Mouse (Mus musculus) MEL (cell line): Measurements from ENCODE around the gene Prkar1a. TPM values are rescaled to one million over a fixed set of nuclear protein-coding genes. Genes with fewer than 3 reads are reported as not detected.

Experiments used
- DNase-seq: peaks from one replicate; pipeline ENCODE4 v3.0.0; 2011; ENCODE audit warnings: low read depth, low spot score
- H3K27ac ChIP-seq: 2 replicates; pipeline ENCODE4 v1.5.1; 2012; ENCODE audit warnings: low read depth, mild to moderate bottlenecking, control low read depth, low read length, moderate library complexity; ENCODE audit not compliant: control insufficient read depth
- H3K27me3 ChIP-seq, 2 experiments: fragments of 150-350 bp in 1 of 2; sonication (generic) in 1 of 2; 2 replicates each; pipeline ENCODE4 v1.6.1; 2012; ENCODE audit warnings: low read length in 2 of 2, mild to moderate bottlenecking in 2 of 2, improper control_type of control experiment in 1 of 2, moderate library complexity in 1 of 2; ENCODE audit not compliant: insufficient read depth in 2 of 2, control insufficient read depth in 1 of 2
- H3K36me3 ChIP-seq, 2 experiments: 2 replicates each; pipeline ENCODE4 v1.6.1; 2012 to 2014; ENCODE audit warnings: low read length in 2 of 2, improper control_type of control experiment in 1 of 2, inconsistent platforms in 1 of 2, mild to moderate bottlenecking in 1 of 2; ENCODE audit not compliant: insufficient read depth in 2 of 2, control insufficient read depth in 1 of 2
- H3K4me1 ChIP-seq, 2 experiments: fragments of 150-350 bp in 1 of 2; sonication (generic) in 1 of 2; 2 replicates each; pipeline ENCODE4 v1.6.1; 2012; ENCODE audit warnings: low read length in 2 of 2, improper control_type of control experiment in 1 of 2, mild to moderate bottlenecking in 1 of 2; ENCODE audit not compliant: insufficient read depth in 2 of 2, control insufficient read depth in 1 of 2
- H3K4me3 ChIP-seq, 2 experiments: fragments of 150-350 bp in 1 of 2; sonication (generic) in 1 of 2; 2 replicates each; pipeline ENCODE4 v1.5.1; 2012; ENCODE audit warnings: low read depth in 2 of 2, low read length in 2 of 2, mild to moderate bottlenecking in 2 of 2, moderate library complexity in 2 of 2, control low read depth in 1 of 2, improper control_type of control experiment in 1 of 2; ENCODE audit not compliant: control insufficient read depth in 1 of 2, insufficient read depth in 1 of 2
- H3K79me2 ChIP-seq: 2 replicates; pipeline ENCODE4 v1.6.1; 2012; ENCODE audit warnings: mild to moderate bottlenecking, low read length, moderate library complexity; ENCODE audit not compliant: control insufficient read depth, poor library complexity, insufficient read depth
- H3K9ac ChIP-seq: 2 replicates; pipeline ENCODE4 v1.6.1; 2012; ENCODE audit warnings: low read depth, mild to moderate bottlenecking, control low read depth, low read length, moderate library complexity; ENCODE audit not compliant: control insufficient read depth, poor library complexity, severe bottlenecking
- H3K9me3 ChIP-seq: fragments of 150-350 bp; sonication (generic); replicated peaks from 2 replicates; pipeline ENCODE4 v1.6.1; 2012; ENCODE audit warnings: mild to moderate bottlenecking, low read length, improper control_type of control experiment, moderate library complexity; ENCODE audit not compliant: insufficient read depth
- BHLHE40 ChIP-seq: IDR thresholded peaks from 2 replicates; pipeline ENCODE4 v1.6.1; 2012; ENCODE audit warnings: low read depth, mild to moderate bottlenecking, inconsistent platforms, low read length, improper control_type of control experiment, borderline replicate concordance
- CHD1 ChIP-seq: IDR thresholded peaks from 2 replicates; pipeline ENCODE4 v1.6.1; 2012; ENCODE audit warnings: low read depth, mild to moderate bottlenecking, inconsistent platforms, low read length, improper control_type of control experiment
- CHD2 ChIP-seq: IDR thresholded peaks from 2 replicates; pipeline ENCODE4 v1.6.1; 2011; ENCODE audit warnings: low read length, improper control_type of control experiment
- CTCF ChIP-seq, 3 experiments: IDR thresholded peaks in 2 of 3; conservative IDR thresholded peaks in 1 of 3; 2 replicates each; pipeline ENCODE4 v1.5.1; 2011 to 2012; ENCODE audit warnings: low read length in 3 of 3, low read depth in 2 of 3, mild to moderate bottlenecking in 2 of 3, improper control_type of control experiment in 1 of 3, inconsistent platforms in 1 of 3, mixed read lengths in 1 of 3, moderate library complexity in 1 of 3; ENCODE audit not compliant: control insufficient read depth in 1 of 3, insufficient read depth in 1 of 3, poor library complexity in 1 of 3, severe bottlenecking in 1 of 3
- ELF1 ChIP-seq: IDR thresholded peaks from 2 replicates; pipeline ENCODE4 v1.6.1; 2014; ENCODE audit warnings: low read depth, mild to moderate bottlenecking, inconsistent platforms, low read length, improper control_type of control experiment, moderate library complexity
- EP300 ChIP-seq, 2 experiments: IDR thresholded peaks; 2 replicates each; pipeline ENCODE4 v1.6.1; 2011; ENCODE audit warnings: improper control_type of control experiment in 2 of 2, low read length in 2 of 2, low read depth in 1 of 2, mild to moderate bottlenecking in 1 of 2
- ETS1 ChIP-seq: IDR thresholded peaks from 2 replicates; pipeline ENCODE4 v1.6.1; 2012; ENCODE audit warnings: low read depth, mild to moderate bottlenecking, inconsistent platforms, low read length, improper control_type of control experiment, moderate library complexity
- GATA1 ChIP-seq: IDR thresholded peaks from 2 replicates; pipeline ENCODE4 v1.6.1; 2011; ENCODE audit warnings: low read depth, low read length, improper control_type of control experiment
- HCFC1 ChIP-seq: IDR thresholded peaks from 2 replicates; pipeline ENCODE4 v1.6.1; 2012; ENCODE audit warnings: low read depth, mild to moderate bottlenecking, inconsistent platforms, low read length, improper control_type of control experiment, moderate library complexity
- KAT2A ChIP-seq: conservative IDR thresholded peaks from 2 replicates; pipeline ENCODE4 v1.6.1; 2012; ENCODE audit warnings: low read depth, low read length, improper control_type of control experiment, inconsistent platforms
- MAZ ChIP-seq: IDR thresholded peaks from 2 replicates; pipeline ENCODE4 v1.6.1; 2012; ENCODE audit warnings: low read depth, mild to moderate bottlenecking, inconsistent platforms, low read length, improper control_type of control experiment
- MEF2A ChIP-seq: IDR thresholded peaks from 2 replicates; pipeline ENCODE4 v1.6.1; 2014; ENCODE audit warnings: low read depth, mild to moderate bottlenecking, inconsistent platforms, low read length, improper control_type of control experiment; ENCODE audit not compliant: poor library complexity, insufficient replicate concordance, severe bottlenecking; ENCODE audit errors: extremely low read depth
- MXI1 ChIP-seq: IDR thresholded peaks from 2 replicates; pipeline ENCODE4 v1.6.1; 2011; ENCODE audit warnings: mild to moderate bottlenecking, low read depth, low read length, improper control_type of control experiment
- MYB ChIP-seq: IDR thresholded peaks from 2 replicates; pipeline ENCODE4 v1.6.1; 2011; ENCODE audit warnings: mild to moderate bottlenecking, low read depth, low read length, improper control_type of control experiment
- MYC ChIP-seq: IDR thresholded peaks from 2 replicates; pipeline ENCODE4 v1.6.1; 2011; ENCODE audit warnings: low read depth, mild to moderate bottlenecking, low read length, improper control_type of control experiment, moderate library complexity
- NELFE ChIP-seq: IDR thresholded peaks from 2 replicates; pipeline ENCODE4 v1.6.1; 2011; ENCODE audit warnings: low read depth, low read length, improper control_type of control experiment
- NRF1 ChIP-seq: IDR thresholded peaks from 2 replicates; pipeline ENCODE4 v1.6.1; 2014; ENCODE audit warnings: low read depth, mild to moderate bottlenecking, inconsistent platforms, low read length, improper control_type of control experiment, moderate library complexity; ENCODE audit not compliant: poor library complexity, insufficient read depth, severe bottlenecking
- POLR2A ChIP-seq, 2 experiments: IDR thresholded peaks; 2 replicates each; pipeline ENCODE4 v1.6.1; 2011 to 2012; ENCODE audit warnings: low read length in 2 of 2, mild to moderate bottlenecking in 2 of 2, control low read depth in 1 of 2, improper control_type of control experiment in 1 of 2, low read depth in 1 of 2, moderate library complexity in 1 of 2; ENCODE audit not compliant: control insufficient read depth in 1 of 2, insufficient read depth in 1 of 2, poor library complexity in 1 of 2
- POLR2AphosphoS2 ChIP-seq: IDR thresholded peaks from 2 replicates; pipeline ENCODE4 v1.6.1; 2011; ENCODE audit warnings: low read length, improper control_type of control experiment
- POLR2AphosphoS5 ChIP-seq: IDR thresholded peaks from 2 replicates; pipeline ENCODE4 v1.6.1; 2012; ENCODE audit warnings: low read depth, borderline replicate concordance, mild to moderate bottlenecking, inconsistent platforms, low read length, moderate library complexity, mixed read lengths
- RAD21 ChIP-seq: IDR thresholded peaks from 2 replicates; pipeline ENCODE4 v1.6.1; 2011; ENCODE audit warnings: mild to moderate bottlenecking, low read depth, low read length, improper control_type of control experiment
- SIN3A ChIP-seq: IDR thresholded peaks from 2 replicates; pipeline ENCODE4 v1.6.1; 2012; ENCODE audit warnings: low read length, improper control_type of control experiment, inconsistent platforms
- SMC3 ChIP-seq: IDR thresholded peaks from 2 replicates; pipeline ENCODE4 v1.6.1; 2011; ENCODE audit warnings: low read depth, low read length, improper control_type of control experiment
- TAL1 ChIP-seq: IDR thresholded peaks from 2 replicates; pipeline ENCODE4 v1.6.1; 2012; ENCODE audit warnings: mild to moderate bottlenecking, inconsistent platforms, low read length, moderate library complexity, mixed read lengths
- TBP ChIP-seq: IDR thresholded peaks from 2 replicates; pipeline ENCODE4 v1.8.0; 2011; ENCODE audit warnings: low read depth, low read length, improper control_type of control experiment
- TCF12 ChIP-seq: IDR thresholded peaks from 2 replicates; pipeline ENCODE4 v1.6.1; 2014; ENCODE audit warnings: low read depth, mild to moderate bottlenecking, inconsistent platforms, low read length, improper control_type of control experiment, moderate library complexity
- UBTF ChIP-seq: IDR thresholded peaks from 2 replicates; pipeline ENCODE4 v1.6.1; 2012; ENCODE audit warnings: low read depth, mild to moderate bottlenecking, inconsistent platforms, low read length, improper control_type of control experiment, moderate library complexity, borderline replicate concordance; ENCODE audit not compliant: insufficient read depth
- USF1 ChIP-seq: IDR thresholded peaks from 2 replicates; pipeline ENCODE4 v1.6.1; 2014; ENCODE audit warnings: low read depth, mild to moderate bottlenecking, inconsistent platforms, low read length, improper control_type of control experiment, moderate library complexity
- ZMIZ1 ChIP-seq: IDR thresholded peaks from 2 replicates; pipeline ENCODE4 v1.6.1; 2012; ENCODE audit warnings: low read depth, mild to moderate bottlenecking, inconsistent platforms, low read length, improper control_type of control experiment, moderate library complexity
- ZNF384 ChIP-seq: IDR thresholded peaks from 2 replicates; pipeline ENCODE4 v1.6.1; 2012; ENCODE audit warnings: low read depth, mild to moderate bottlenecking, inconsistent platforms, low read length, improper control_type of control experiment
- polyA plus RNA-seq, 2 experiments: library from polyadenylated mRNA; stranded (reverse) in 1 of 2; unstranded in 1 of 2; fragments of >175 nt in 1 of 2; fragments of >200 nt in 1 of 2; gene quantifications; 2 replicates each; pipeline versions ENCODE4 v1.2.1 to v1.2.4; 2012; ENCODE audit warnings: low replicate concordance in 2 of 2, low read depth in 1 of 2; ENCODE audit not compliant: insufficient read length in 2 of 2, insufficient read depth in 1 of 2, missing spikeins in 1 of 2
- total RNA-seq: library from RNA; depleted of rRNA; stranded (reverse); fragments of 300-350 nt; gene quantifications from 2 replicates; pipeline ENCODE4 v1.2.3, GENCODE M21; 2012

Prkar1a gene
- total and polyA plus RNA-seq, 3 experiments, result 69.6 to 152 TPM; not detected in 1

DNA sequence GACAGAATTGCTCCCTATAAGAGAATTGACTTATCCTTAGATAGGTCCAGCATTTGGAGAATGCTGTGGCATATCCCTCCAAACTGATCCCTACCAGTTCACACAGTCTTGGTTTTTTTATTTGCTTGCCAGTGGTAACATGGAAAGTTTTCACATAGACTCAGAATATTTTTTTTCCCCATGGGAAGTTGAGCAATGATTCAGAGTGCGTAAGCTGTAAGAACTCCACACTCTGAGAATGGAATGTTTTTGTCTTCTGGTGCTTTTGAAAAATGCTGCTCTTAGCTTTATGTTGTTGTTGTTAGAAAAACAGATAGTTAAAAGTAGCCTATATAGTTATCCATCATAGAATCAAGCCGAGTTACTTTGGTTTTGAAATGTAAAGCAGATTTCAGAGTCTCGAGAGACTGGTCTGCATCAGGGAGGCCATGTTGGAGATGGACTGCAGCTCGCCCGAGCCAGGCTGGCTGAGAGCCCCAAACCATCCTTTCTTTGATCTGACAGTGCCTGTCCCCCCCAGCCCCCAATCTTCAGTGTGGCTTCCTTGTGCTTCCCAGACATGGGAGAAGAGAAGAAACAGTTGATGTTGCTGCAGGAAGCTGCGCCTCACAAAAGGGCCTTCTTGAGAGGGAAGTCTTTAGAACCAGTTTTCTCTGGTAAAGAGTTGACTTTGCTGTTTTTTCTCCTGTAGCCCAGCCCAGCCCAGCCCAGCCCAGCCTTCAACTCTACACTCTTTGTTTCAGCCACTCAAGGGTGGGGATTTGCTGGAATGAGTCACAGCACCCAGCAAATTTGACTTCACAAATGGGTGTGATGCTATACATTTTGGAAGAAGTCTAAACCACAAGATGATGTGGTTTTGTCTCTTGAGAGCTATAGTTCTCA is 22.2 kb downstream of the Prkar1a start:
- no peak for TF ChIP-seq CHD1
- TF ChIP-seq BHLHE40, result no peak
- no peak for TF ChIP-seq ELF1
- TF ChIP-seq KAT2A, result no peak
- no peak for TF ChIP-seq MAZ
- no peak for TF ChIP-seq MXI1
- TF ChIP-seq MYB, result no peak
- TF ChIP-seq ZNF384, result no peak
- TF ChIP-seq TCF12, result no peak
- no peak for TF ChIP-seq CTCF (IDR thresholded peaks at IDR 0.05 in 2 of 3, conservative IDR thresholded peaks at IDR 0.05 in 1 of 3; ENCODE audit: control insufficient read depth in 1 of 3, insufficient read depth in 1 of 3, low read depth in 2 of 3, low read length in 3 of 3, poor library complexity in 1 of 3, severe bottlenecking in 1 of 3)
- TF ChIP-seq RAD21, result no peak
- TF ChIP-seq ETS1, result no peak
- TF ChIP-seq USF1, result no peak
- no peak for TF ChIP-seq NRF1
- TF ChIP-seq CHD2, result no peak
- TF ChIP-seq TBP, result no peak
- no peak for TF ChIP-seq HCFC1
- TF ChIP-seq EP300 (IDR thresholded peaks at IDR 0.05; ENCODE audit: low read depth in 1 of 2, low read length in 2 of 2), result no peak
- no peak for TF ChIP-seq SIN3A
- peaks cover 0 to 15% of the 10 kb centered on the region in 2 experiments; a peak in 2 of 4 replicates for H3K4me1 ChIP-seq
- no peaks in the 10 kb centered on the region for H3K27me3 ChIP-seq
- H3K4me3 ChIP-seq, result no peak overlapping the region
- peak; percentile 43 for DNase-seq
- H3K79me2 ChIP-seq, result no peaks in the 10 kb centered on the region
- peaks cover 10 to 18% of the 10 kb centered on the region in 2 experiments; a peak in 3 of 4 replicates for H3K36me3 ChIP-seq
- H3K9me3 ChIP-seq, result no peaks in the 10 kb centered on the region
- H3K9ac ChIP-seq, result no peak overlapping the region
- no peak overlapping the region for H3K27ac ChIP-seq

GRCm38 (mm10) chr11:109672021-109672324 is 22.8 kb downstream of the Prkar1a start:
- peaks cover 10 to 16% of the 10 kb centered on the region in 2 experiments; a peak in 3 of 4 replicates for H3K36me3 ChIP-seq

More at GRCm38 (mm10) chr11:109672021-109672324, 22.8 kb downstream of the Prkar1a start:
- no peaks in the 10 kb centered on the region for H3K9me3 ChIP-seq
- peaks cover 0 to 15% of the 10 kb centered on the region in 2 experiments; a peak in 2 of 4 replicates for H3K4me1 ChIP-seq
- H3K9ac ChIP-seq, result no peak overlapping the region
- no peaks in the 10 kb centered on the region for H3K27me3 ChIP-seq
- H3K79me2 ChIP-seq, result no peaks in the 10 kb centered on the region
- H3K27ac ChIP-seq, result no peak overlapping the region
- H3K4me3 ChIP-seq, result no peak overlapping the region
- no peak for TF ChIP-seq MYC
- TF ChIP-seq POLR2AphosphoS5, result no peak
- TF ChIP-seq GATA1, result no peak
- no peak for TF ChIP-seq POLR2AphosphoS2
- no peak for TF ChIP-seq ELF1
- TF ChIP-seq TCF12, result no peak
- TF ChIP-seq UBTF, result no peak
- no peak for TF ChIP-seq MXI1
- no peak for TF ChIP-seq SMC3
- TF ChIP-seq POLR2A (IDR thresholded peaks at IDR 0.05; ENCODE audit: control insufficient read depth in 1 of 2, insufficient read depth in 1 of 2, low read depth in 1 of 2, low read length in 2 of 2, poor library complexity in 1 of 2), result no peak
- TF ChIP-seq KAT2A, result no peak
- TF ChIP-seq MAZ, result no peak
- TF ChIP-seq ZMIZ1, result no peak
- no peak for TF ChIP-seq TAL1
- no peak for TF ChIP-seq USF1
- TF ChIP-seq CHD1, result no peak
- no peak for TF ChIP-seq MEF2A
- no peak for TF ChIP-seq NELFE
- no peak for DNase-seq
